In the genomic region with DNA sequence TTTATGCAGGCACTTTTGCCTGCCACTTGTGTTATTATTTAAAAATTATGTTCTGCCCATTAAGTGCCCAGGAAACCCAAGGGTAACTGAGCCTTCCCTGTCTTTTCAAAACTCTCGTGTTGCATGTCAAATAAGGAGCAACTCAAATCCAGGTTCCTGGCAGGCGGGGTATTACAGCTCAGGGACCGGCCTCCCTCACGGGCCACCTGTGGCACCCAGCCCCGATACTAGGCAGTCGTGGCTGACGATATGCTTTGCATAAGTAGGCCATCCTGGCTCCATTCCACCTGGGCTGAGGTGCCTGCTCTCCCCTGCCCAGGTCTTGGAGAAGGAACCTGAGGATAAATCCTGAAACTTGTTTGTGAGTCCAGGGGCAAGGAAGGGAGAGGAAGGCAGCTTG, we compare ENCODE assay signal across 26 mouse cellular contexts. TPM values are rescaled to one million over a fixed set of nuclear protein-coding genes. Genes with fewer than 3 reads are reported as not detected.
A peak's percentile ranks its signal among the peaks of the same experiment; 100 is the strongest.
DNase-seq lines count a peak whose midpoint lies in the region; ATAC-seq and TF ChIP-seq lines count a peak whose summit lies in the region.
"Had no signal": no experiment of that assay in that cellular context is flagged by ENCODE, and none has a peak within 500 bp of the region (broad histone marks: within the 10 kb centered on the region; RNA-seq: fewer than 3 reads in every experiment).

No protein-coding gene starts in this region.

- WGBS in embryonic facial prominence, embryonic 13.5 days: 18% methylated on average over 7 of the region's 7 CpGs
- WGBS in embryonic facial prominence, embryonic 10.5 days: 22% methylated on average over 7 of the region's 7 CpGs
- 30% methylated on average over 7 of the region's 7 CpGs for WGBS in lung, postnatal 0 days
- WGBS in embryonic facial prominence, embryonic 15.5 days: 21% methylated on average over 7 of the region's 7 CpGs
- 28% methylated on average over 7 of the region's 7 CpGs for WGBS in stomach, postnatal 0 days

- no peak for TF ChIP-seq CTCF in lung, postnatal 0 days (IDR thresholded peaks at IDR 0.05)
- TF ChIP-seq CTCF in stomach, postnatal 0 days (IDR thresholded peaks at IDR 0.05; ENCODE audit: low read depth): no peak

- no peak overlapping the region for H3K4me3 ChIP-seq in embryonic facial prominence, embryonic 13.5 days
- no peak overlapping the region for H3K4me3 ChIP-seq in embryonic facial prominence, embryonic 10.5 days
- no peak overlapping the region for H3K4me3 ChIP-seq in lung, postnatal 0 days (ENCODE audit: low read depth, low read length)
- H3K4me3 ChIP-seq in embryonic facial prominence, embryonic 15.5 days (replicated peaks): no peak overlapping the region
- H3K4me3 ChIP-seq in stomach, postnatal 0 days (ENCODE audit: low read depth, low read length): no peak overlapping the region
- H3K4me3 ChIP-seq: forebrain, embryonic 13.5 days had no signal

- no peaks in the 10 kb centered on the region; the same call in none of the 2 replicates for H3K27me3 ChIP-seq in embryonic facial prominence, embryonic 13.5 days
- peaks cover 39% of the 10 kb centered on the region for H3K27me3 ChIP-seq in embryonic facial prominence, embryonic 10.5 days (replicated peaks; ENCODE audit: low read depth, poor library complexity, severe bottlenecking)
- no peaks in the 10 kb centered on the region for H3K27me3 ChIP-seq in lung, postnatal 0 days (replicated peaks; ENCODE audit: insufficient read depth, low read length)
- no peaks in the 10 kb centered on the region for H3K27me3 ChIP-seq in embryonic facial prominence, embryonic 15.5 days
- no peaks in the 10 kb centered on the region for H3K27me3 ChIP-seq in stomach, postnatal 0 days (ENCODE audit: control insufficient read depth, insufficient read depth, low read length)

- no peak for ATAC-seq in embryonic facial prominence, embryonic 13.5 days (ENCODE audit: insufficient number of reproducible peaks, insufficient read depth, low FRiP score, low TSS enrichment, low read depth)
- ATAC-seq in lung, postnatal 0 days: no peak
- ATAC-seq in embryonic facial prominence, embryonic 15.5 days (ENCODE audit: insufficient number of reproducible peaks, low FRiP score, low TSS enrichment, low read depth): no peak
- ATAC-seq in stomach, postnatal 0 days (ENCODE audit: low FRiP score, low TSS enrichment): no peak
- ATAC-seq: CD4-positive, CD25-positive, alpha-beta regulatory T cell, adult 4 months; forebrain, embryonic 13.5 days; forebrain, embryonic 16.5 days had no signal

- H3K4me1 ChIP-seq in embryonic facial prominence, embryonic 13.5 days: peaks cover 17% of the 10 kb centered on the region
- peaks cover 20% of the 10 kb centered on the region for H3K4me1 ChIP-seq in embryonic facial prominence, embryonic 10.5 days
- H3K4me1 ChIP-seq in lung, postnatal 0 days (ENCODE audit: insufficient read depth, low read depth, low read length): no peaks in the 10 kb centered on the region
- peaks cover 11% of the 10 kb centered on the region; the same call in 1 of the 2 replicates for H3K4me1 ChIP-seq in embryonic facial prominence, embryonic 15.5 days
- H3K4me1 ChIP-seq in stomach, postnatal 0 days (replicated peaks; ENCODE audit: control insufficient read depth, insufficient read depth): no peaks in the 10 kb centered on the region
- H3K4me1 ChIP-seq: forebrain, embryonic 13.5 days had no signal

- H3K9ac ChIP-seq in embryonic facial prominence, embryonic 13.5 days: 0 out of 2 replicates have a peak overlapping the region, but pooled peaks have one; percentile 17
- no peak overlapping the region for H3K9ac ChIP-seq in lung, postnatal 0 days (replicated peaks; ENCODE audit: low read depth)
- H3K9ac ChIP-seq in embryonic facial prominence, embryonic 15.5 days: no peak overlapping the region
- H3K9ac ChIP-seq in stomach, postnatal 0 days (ENCODE audit: low read length): 0 out of 2 replicates have a peak overlapping the region, but pooled peaks have one; percentile 13
- H3K9ac ChIP-seq: forebrain, embryonic 13.5 days had no signal

- no peak for DNase-seq in embryonic facial prominence, embryonic 10.5 days (ENCODE audit: low spot score)
- DNase-seq in lung, postnatal 0 days (ENCODE audit: low spot score): peak; percentile 8
- no peak for DNase-seq in lung, postnatal 36 days
- peak; percentile 24 for DNase-seq in stomach, postnatal 0 days (ENCODE audit: low spot score)
- no peak for DNase-seq in adrenal gland, adult 8-10 months
- DNase-seq in natural killer cell, adult 2 months (ENCODE audit: low spot score in 2 of 2): no peak
- DNase-seq: adrenal gland, adult 2 months; adrenal gland, postnatal 14 days; adrenal gland, postnatal 36 days; B cell, adult 2 months; cerebellum, adult 11-12 months; cerebellum, adult 2 months; cerebellum, adult 9-10 months; cerebellum, postnatal 10 days; cerebellum, postnatal 25 days had no signal

- H3K36me3 ChIP-seq in embryonic facial prominence, embryonic 13.5 days: no peaks in the 10 kb centered on the region
- no peaks in the 10 kb centered on the region for H3K36me3 ChIP-seq in embryonic facial prominence, embryonic 10.5 days (replicated peaks)
- H3K36me3 ChIP-seq in lung, postnatal 0 days (ENCODE audit: insufficient read depth, low read length): no peaks in the 10 kb centered on the region
- no peaks in the 10 kb centered on the region for H3K36me3 ChIP-seq in embryonic facial prominence, embryonic 15.5 days
- no peaks in the 10 kb centered on the region for H3K36me3 ChIP-seq in stomach, postnatal 0 days (ENCODE audit: control insufficient read depth, insufficient read depth, low read length)

- no peak for TF ChIP-seq EP300 in lung, postnatal 0 days (IDR thresholded peaks at IDR 0.05)
- no peak for TF ChIP-seq EP300 in stomach, postnatal 0 days (optimal IDR thresholded peaks at IDR 0.05)

- no peak overlapping the region for H3K27ac ChIP-seq in embryonic facial prominence, embryonic 13.5 days
- H3K27ac ChIP-seq in embryonic facial prominence, embryonic 10.5 days (replicated peaks): no peak overlapping the region
- H3K27ac ChIP-seq in lung, postnatal 0 days (ENCODE audit: low read length): no peak overlapping the region
- 0 out of 2 replicates have a peak overlapping the region, but pooled peaks have one; percentile 28 for H3K27ac ChIP-seq in embryonic facial prominence, embryonic 15.5 days (replicated peaks)
- H3K27ac ChIP-seq in stomach, postnatal 0 days (replicated peaks): 0 out of 2 replicates have a peak overlapping the region, but pooled peaks have one; percentile 18
- H3K27ac ChIP-seq: forebrain, embryonic 13.5 days had no signal

- no peaks in the 10 kb centered on the region for H3K9me3 ChIP-seq in embryonic facial prominence, embryonic 13.5 days
- no peaks in the 10 kb centered on the region for H3K9me3 ChIP-seq in embryonic facial prominence, embryonic 10.5 days
- no peaks in the 10 kb centered on the region for H3K9me3 ChIP-seq in lung, postnatal 0 days (ENCODE audit: low read length)
- no peaks in the 10 kb centered on the region for H3K9me3 ChIP-seq in embryonic facial prominence, embryonic 15.5 days (replicated peaks)
- H3K9me3 ChIP-seq in stomach, postnatal 0 days (ENCODE audit: control insufficient read depth, low read length): no peaks in the 10 kb centered on the region
- H3K9me3 ChIP-seq: forebrain, embryonic 13.5 days had no signal

- peak overlapping the region; percentile 41 for H3K4me2 ChIP-seq in embryonic facial prominence, embryonic 13.5 days
- H3K4me2 ChIP-seq in lung, postnatal 0 days (replicated peaks; ENCODE audit: low read depth, low read length): no peak overlapping the region
- no peak overlapping the region for H3K4me2 ChIP-seq in embryonic facial prominence, embryonic 15.5 days (replicated peaks)
- no peak overlapping the region for H3K4me2 ChIP-seq in stomach, postnatal 0 days (replicated peaks; ENCODE audit: low read depth)
- H3K4me2 ChIP-seq: forebrain, embryonic 13.5 days had no signal

RNA-seq across cellular contexts. Expression of gene Slc28a3, which starts 0.6 kb away (rescaled TPM):
- polyA plus RNA-seq in embryonic facial prominence, embryonic 13.5 days (2015; fragmentation: Nextera tagmentation; extraction: Ambion mirVana): 0.12 and 0.30 TPM in 2 replicates
- polyA plus RNA-seq in embryonic facial prominence, embryonic 10.5 days (2016; fragmentation: Nextera tagmentation; extraction: Ambion mirVana): not detected in 2 replicates
- polyA plus RNA-seq in lung, postnatal 0 days (2015; fragmentation: Nextera tagmentation; extraction: Ambion mirVana): 0.05 and 0.18 TPM in 2 replicates
- polyA plus RNA-seq in embryonic facial prominence, embryonic 15.5 days (2015; fragmentation: Nextera tagmentation; extraction: Ambion mirVana): 0.93 and 1.3 TPM in 2 replicates
- 5.8 and 6.9 TPM in 2 replicates for polyA plus RNA-seq in stomach, postnatal 0 days (2015; fragmentation: Nextera tagmentation; extraction: Ambion mirVana)
- not detected for total RNA-seq in adrenal gland, adult 8-10 months (2022)
- total RNA-seq: adrenal gland, adult 2 months; adrenal gland, postnatal 14 days; adrenal gland, postnatal 36 days; CH12.LX; MEL had no signal
- polyA plus RNA-seq: cortical plate, adult 2 months; embryonic facial prominence, embryonic 11.5 days; forebrain, embryonic 11.5 days; forebrain, embryonic 16.5 days; frontal cortex, adult 2 months had no signal

Comparison
In these comparisons a context has a peak if more than half of its experiments do, and no peak if none do; other contexts are left out.
1. H3K27ac ChIP-seq: peak in embryonic facial prominence, embryonic 15.5 days (single experiment) and stomach, postnatal 0 days (single experiment); none in embryonic facial prominence, embryonic 13.5 days (single experiment), embryonic facial prominence, embryonic 10.5 days (single experiment) and lung, postnatal 0 days (single experiment).
2. H3K9ac ChIP-seq: peak in embryonic facial prominence, embryonic 13.5 days (single experiment) and stomach, postnatal 0 days (single experiment); none in lung, postnatal 0 days (single experiment) and embryonic facial prominence, embryonic 15.5 days (single experiment).
3. DNase-seq: peak in lung, postnatal 0 days (single experiment) and stomach, postnatal 0 days (single experiment); none in embryonic facial prominence, embryonic 10.5 days (single experiment), lung, postnatal 36 days (single experiment), adrenal gland, adult 8-10 months (single experiment) and natural killer cell, adult 2 months (0 of 2).